Mouse (Mus musculus): ENCODE data around the gene Grb2. TPM values are rescaled to one million over a fixed set of nuclear protein-coding genes. Genes with fewer than 3 reads are reported as not detected.

The Grb2 gene
- polyA plus RNA-seq, 1 experiment from 2014 or later, result 54.2 TPM

DNA sequence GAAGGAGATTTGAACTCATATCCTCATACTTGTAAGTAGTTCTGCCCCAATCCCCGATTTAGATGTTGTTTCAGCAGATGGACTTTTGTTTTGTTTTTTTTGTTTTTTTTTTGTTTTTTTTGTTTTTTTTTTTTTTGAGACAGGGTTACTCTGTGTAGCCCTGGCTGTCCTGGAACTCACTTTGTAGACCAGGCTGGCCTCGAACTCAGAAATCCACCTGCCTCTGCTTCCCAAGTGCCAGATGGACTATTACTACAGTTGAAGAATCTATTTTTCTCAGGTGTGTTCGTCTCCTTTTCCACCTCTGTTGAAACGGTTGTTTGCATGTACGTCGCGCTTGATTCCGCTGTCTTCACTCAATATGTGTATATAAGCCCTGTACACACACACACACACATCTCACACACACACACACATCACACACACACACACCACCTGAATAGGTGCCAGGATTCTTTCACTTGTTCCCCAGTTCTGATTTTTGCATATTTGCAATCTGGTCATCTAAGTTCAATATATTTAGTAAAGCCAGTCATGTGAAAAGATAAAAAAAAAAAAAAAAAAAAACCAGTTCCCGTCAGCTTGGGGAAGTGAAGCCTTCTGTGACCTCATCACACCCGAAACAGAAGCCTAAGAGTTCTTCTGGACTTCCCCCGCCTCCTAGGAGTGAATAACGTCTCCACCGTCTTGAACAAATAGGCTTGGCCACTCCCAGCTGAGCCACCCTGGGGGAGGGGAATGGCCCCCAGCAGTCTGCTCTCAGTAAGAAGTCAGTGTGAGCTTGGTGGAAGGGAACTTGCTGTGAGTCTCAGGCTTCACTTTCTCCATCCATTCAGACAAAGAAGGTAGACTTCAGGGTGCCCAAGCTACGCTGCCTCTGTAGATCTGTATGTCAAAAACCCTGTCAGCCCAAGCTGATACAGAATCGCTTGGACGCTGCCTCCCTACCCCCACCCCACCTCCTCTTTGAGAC lies 77.6 kb downstream of the Grb2 start:
- peak; percentile 87 for DNase-seq (ENCODE audit: low spot score)
- H3K27ac ChIP-seq (replicated peaks), result peak overlapping the region; percentile 70
- H3K4me3 ChIP-seq (ENCODE audit: low read depth, low read length), result no peak overlapping the region
- no peaks in the 10 kb centered on the region for H3K9me3 ChIP-seq (ENCODE audit: control insufficient read depth, low read length)
- H3K4me2 ChIP-seq (replicated peaks; ENCODE audit: low read depth), result no peak overlapping the region
- no peak for TF ChIP-seq CTCF (IDR thresholded peaks at IDR 0.05; ENCODE audit: low read depth)
- TF ChIP-seq EP300 (optimal IDR thresholded peaks at IDR 0.05), result no peak
- no peak overlapping the region for H3K9ac ChIP-seq (ENCODE audit: low read length)
- no peaks in the 10 kb centered on the region for H3K27me3 ChIP-seq (ENCODE audit: control insufficient read depth, insufficient read depth, low read length)
- H3K4me1 ChIP-seq (replicated peaks; ENCODE audit: control insufficient read depth, insufficient read depth), result no peaks in the 10 kb centered on the region
- H3K36me3 ChIP-seq (ENCODE audit: control insufficient read depth, insufficient read depth, low read length), result no peaks in the 10 kb centered on the region
- peak; percentile 63 for ATAC-seq (ENCODE audit: low FRiP score, low TSS enrichment)
- WGBS, result 37% methylated on average over 16 of the region's 16 CpGs

DNA sequence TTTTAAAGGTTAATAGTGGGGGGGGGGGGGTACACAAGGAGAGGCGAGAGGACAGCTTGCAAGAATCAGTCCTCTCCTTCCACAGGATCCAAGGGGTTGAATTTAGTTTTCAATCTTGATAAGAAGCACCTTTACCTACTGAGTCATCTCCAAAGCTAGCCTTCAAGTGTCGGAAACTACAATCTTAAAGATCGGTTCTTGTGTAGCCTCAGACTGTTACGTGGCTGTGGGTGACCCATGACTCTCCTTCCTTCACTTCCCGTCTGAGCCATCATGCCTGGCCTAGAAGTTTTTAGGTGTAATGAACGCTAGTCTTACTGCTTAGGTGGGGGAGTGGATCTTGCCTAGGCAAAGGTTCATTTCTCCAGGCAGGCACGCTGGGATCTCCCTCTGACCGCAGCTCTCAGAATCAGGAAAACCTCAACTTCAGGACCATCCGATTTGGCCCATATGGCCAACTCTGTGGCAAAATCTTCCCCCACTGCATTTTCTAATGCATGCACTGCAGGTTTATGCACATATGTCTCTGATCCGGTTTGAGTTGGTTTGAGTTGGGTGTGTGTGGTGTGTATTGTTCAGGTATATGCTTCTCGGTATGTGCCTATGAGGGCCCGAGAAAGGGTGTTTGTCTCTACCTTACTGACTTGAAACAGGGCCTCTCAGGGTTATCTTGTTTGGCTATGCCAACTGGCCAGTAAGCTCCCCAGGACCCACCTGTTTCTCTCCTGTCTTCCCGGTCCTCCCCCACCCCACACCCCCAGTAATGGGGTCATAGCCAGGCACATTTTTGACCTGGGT lies 78.5 kb downstream of the Grb2 start:
- DNase-seq (ENCODE audit: low spot score) (no peak), ATAC-seq (ENCODE audit: low FRiP score, low TSS enrichment) (no peak)
- H3K4me2 ChIP-seq (replicated peaks; ENCODE audit: low read depth), result no peak overlapping the region
- WGBS, result 74% methylated on average over 13 of the region's 13 CpGs
- TF ChIP-seq CTCF (IDR thresholded peaks at IDR 0.05; ENCODE audit: low read depth) (no peak), EP300 (optimal IDR thresholded peaks at IDR 0.05) (no peak)
- no peak overlapping the region; the same call in 1 of the 2 replicates for H3K27ac ChIP-seq (replicated peaks)
- H3K4me1 ChIP-seq (replicated peaks; ENCODE audit: control insufficient read depth, insufficient read depth), result no peaks in the 10 kb centered on the region
- H3K36me3 ChIP-seq (ENCODE audit: control insufficient read depth, insufficient read depth, low read length), result no peaks in the 10 kb centered on the region
- H3K4me3 ChIP-seq (ENCODE audit: low read depth, low read length), result no peak overlapping the region
- H3K9me3 ChIP-seq (ENCODE audit: control insufficient read depth, low read length), result no peaks in the 10 kb centered on the region
- H3K9ac ChIP-seq (ENCODE audit: low read length), result no peak overlapping the region
- H3K27me3 ChIP-seq (ENCODE audit: control insufficient read depth, insufficient read depth, low read length), result no peaks in the 10 kb centered on the region

DNA sequence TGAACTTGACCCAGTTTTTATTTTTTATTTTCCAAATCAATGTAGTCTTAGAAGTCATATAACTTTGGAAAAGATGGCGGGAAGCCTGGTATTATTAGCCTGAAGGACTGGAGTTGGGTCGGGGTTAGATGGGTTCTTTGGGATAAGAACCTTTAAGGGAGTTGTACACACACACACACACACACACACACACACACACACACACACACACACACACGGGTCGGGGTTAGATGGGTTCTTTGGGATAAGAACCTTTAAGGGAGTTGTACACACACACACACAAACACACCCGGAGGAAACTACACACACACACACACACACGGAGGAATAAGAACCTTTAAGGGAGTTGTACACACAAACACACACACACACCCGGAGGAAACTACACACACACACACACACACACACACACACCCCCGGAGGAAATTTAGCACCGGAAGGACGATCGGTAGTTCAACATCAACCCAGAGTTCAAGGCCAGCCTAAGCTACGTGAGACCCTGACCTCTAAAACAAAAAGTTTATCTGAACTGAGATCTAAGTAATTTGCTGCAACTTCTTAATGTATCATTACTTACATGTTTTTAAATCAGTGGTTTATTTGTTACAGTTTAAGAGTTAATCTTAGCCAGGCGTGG lies 79.8 kb downstream of the Grb2 start:
- Histone ChIP-seq H3K9ac (ENCODE audit: low read length) (no peak overlapping the region; the same call in 1 of the 2 replicates), H3K4me3 (ENCODE audit: low read depth, low read length) (peak overlapping the region; percentile 61), H3K27ac (replicated peaks) (no peak overlapping the region), H3K27me3 (ENCODE audit: control insufficient read depth, insufficient read depth, low read length) (no peaks in the 10 kb centered on the region), H3K4me1 (replicated peaks; ENCODE audit: control insufficient read depth, insufficient read depth) (no peaks in the 10 kb centered on the region), H3K36me3 (ENCODE audit: control insufficient read depth, insufficient read depth, low read length) (no peaks in the 10 kb centered on the region), H3K9me3 (ENCODE audit: control insufficient read depth, low read length) (no peaks in the 10 kb centered on the region), H3K4me2 (replicated peaks; ENCODE audit: low read depth) (peak overlapping the region; percentile 46)
- peak; percentile 4; the same call in 1 of the 2 replicates for ATAC-seq (ENCODE audit: low FRiP score, low TSS enrichment)
- DNase-seq (ENCODE audit: low spot score), result no peak
- TF ChIP-seq CTCF (IDR thresholded peaks at IDR 0.05; ENCODE audit: low read depth) (no peak), EP300 (optimal IDR thresholded peaks at IDR 0.05) (no peak)
- WGBS, result 49% methylated on average over 13 of the region's 13 CpGs

DNA sequence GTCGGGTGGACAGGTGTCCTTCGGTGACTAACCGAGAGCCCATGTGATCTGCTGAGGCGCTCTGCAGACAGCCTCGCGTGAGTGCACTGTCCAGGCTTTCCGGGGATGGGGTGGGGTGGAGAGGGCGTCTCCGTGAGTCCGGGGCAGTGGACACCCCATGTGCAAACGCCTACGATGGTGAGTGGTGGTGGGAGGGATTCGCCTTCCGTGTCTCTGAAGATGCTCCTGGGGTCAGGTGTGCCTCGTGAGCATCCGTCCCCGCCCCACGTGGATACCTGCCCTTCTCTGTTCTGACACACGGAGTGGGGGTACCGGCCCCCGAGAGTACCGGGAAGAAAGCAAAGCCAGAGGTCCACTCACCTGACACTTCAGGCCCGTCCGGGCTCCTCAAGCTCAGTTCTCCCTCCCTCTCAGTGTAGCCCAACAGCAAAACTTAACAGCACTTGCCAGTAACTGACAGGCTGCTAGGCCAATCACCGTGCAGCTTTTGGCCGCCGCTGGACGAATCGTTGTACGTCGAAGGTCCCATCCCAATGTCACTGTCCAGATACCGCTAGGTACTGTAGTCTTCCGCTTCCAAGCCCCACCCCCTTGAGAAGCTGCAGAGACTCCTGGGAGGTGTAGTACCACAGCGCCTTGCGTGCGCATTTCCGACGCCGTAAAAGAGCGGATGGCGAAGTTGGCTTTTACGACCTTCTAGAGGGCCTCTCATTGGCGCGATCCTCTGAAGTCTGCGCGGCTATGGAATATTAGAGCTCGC lies 80.5 kb downstream of the Grb2 start, which contains the start of gene Slc25a19:
TSS of gene Slc25a19 (minus strand) at position 591 of the 760 bp plus-strand sequence.
- H3K27me3 ChIP-seq (ENCODE audit: control insufficient read depth, insufficient read depth, low read length), result no peaks in the 10 kb centered on the region
- H3K4me2 ChIP-seq (replicated peaks; ENCODE audit: low read depth), result peak within 1 kb of the TSS; percentile 87
- peak within 1 kb of the TSS; percentile 72 for H3K9ac ChIP-seq (ENCODE audit: low read length)
- peak; percentile 97 for DNase-seq (ENCODE audit: low spot score)
- peak; percentile 97 for ATAC-seq (ENCODE audit: low FRiP score, low TSS enrichment)
- no peaks in the 10 kb centered on the region for H3K9me3 ChIP-seq (ENCODE audit: control insufficient read depth, low read length)
- H3K36me3 ChIP-seq (ENCODE audit: control insufficient read depth, insufficient read depth, low read length), result peaks cover under 1% of the 10 kb centered on the region; the same call in 1 of the 2 replicates
- H3K27ac ChIP-seq (replicated peaks), result 0 out of 2 replicates have a peak within 1 kb of the TSS, but pooled peaks have one; percentile 40
- H3K4me1 ChIP-seq (replicated peaks; ENCODE audit: control insufficient read depth, insufficient read depth), result no peaks in the 10 kb centered on the region
- TF ChIP-seq CTCF (IDR thresholded peaks at IDR 0.05; ENCODE audit: low read depth) (no peak; the same call in 1 of the 2 replicates), EP300 (optimal IDR thresholded peaks at IDR 0.05) (no peak)
- H3K4me3 ChIP-seq (ENCODE audit: low read depth, low read length), result peak within 1 kb of the TSS; percentile 61
- under 1% methylated on average over 47 of the region's 47 CpGs for WGBS
